Mouse (Mus musculus): ENCODE measurements around the gene Zdhhc23.

Zdhhc23 gene

DNA sequence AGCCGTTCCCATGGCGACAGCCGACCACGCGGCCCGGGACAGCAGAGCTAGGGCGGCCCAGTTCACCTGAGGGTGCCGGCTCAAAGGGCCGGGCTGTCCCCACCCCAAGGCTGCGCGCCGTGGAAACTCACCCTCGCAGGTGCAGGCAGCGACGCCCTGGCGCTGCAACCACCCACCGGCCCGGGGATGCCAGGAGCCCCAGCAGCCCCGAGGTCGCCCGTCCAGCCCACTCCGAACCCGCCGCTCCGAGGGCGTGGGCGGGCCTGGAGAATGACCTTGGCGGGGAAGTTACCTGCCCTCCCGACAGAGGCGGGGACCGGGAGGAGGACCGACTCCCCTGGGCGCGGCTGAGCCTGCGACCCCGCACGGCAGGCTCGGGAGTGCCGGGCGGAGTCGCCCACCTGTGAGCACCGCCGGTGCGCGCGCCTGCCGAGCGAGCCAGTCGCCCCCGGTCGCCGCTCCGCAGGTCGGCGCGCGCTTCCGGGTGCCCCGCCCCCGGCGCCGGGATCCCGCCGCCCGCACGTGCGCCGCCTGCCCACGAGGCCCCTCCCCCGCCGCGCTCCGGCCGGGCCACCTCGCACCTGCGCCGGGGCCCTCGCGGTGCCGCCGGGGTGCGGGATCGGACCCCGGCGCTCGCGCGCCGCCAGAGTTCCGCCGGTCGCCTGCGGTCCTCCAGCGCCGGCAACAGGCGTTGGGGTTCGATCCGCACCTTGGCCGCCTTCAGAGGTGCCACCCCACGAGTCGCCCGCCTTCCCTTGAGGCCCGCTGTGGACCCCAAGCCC, at the start of gene Zdhhc23:
Gene Zdhhc23, minus strand, starts transcription at position 464 of the 782 bp plus-strand sequence.
- peak; percentile 14 for DNase-seq (ENCODE audit: low spot score)

DNA sequence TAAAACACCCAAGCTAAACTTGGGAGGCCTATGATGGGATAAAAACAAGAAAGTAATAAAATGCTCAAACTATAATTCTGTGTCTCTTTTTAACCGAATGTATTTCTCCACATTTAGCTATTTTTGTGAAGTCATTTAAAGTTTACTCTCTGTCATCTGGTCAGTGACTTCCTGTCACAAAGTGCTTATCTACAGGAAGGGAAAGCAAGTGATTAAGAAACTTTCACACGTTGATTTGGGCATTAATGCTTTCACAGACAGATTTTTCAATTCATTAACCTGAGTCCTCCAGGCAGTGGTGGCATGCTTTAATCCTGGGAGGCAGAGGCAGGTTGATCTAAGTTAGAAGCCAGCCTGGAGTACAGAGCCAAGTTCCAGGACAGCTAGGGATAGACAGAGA, 49.7 kb upstream of the Zdhhc23 start:
- no peak for DNase-seq (ENCODE audit: low spot score)

DNA sequence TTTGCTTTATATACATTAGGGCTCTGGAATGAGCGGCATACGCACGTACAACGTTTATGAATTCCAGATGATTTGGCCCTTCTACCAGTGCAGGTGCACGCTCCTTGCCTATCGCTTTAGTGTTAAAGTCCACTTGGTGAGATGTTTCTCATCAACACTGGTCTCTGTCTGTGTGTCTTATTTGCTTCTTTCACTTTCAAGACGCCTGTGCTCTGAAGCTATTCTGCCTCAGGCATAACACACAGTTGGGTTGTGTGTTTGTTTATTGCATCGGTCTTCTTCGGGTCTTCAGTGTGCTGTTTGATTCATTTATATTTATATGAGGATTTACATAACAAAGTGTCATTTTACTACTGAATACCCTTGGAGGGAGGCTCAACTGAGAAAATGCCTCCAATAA, 47.2 kb upstream of the Zdhhc23 start:
- no peak for DNase-seq (ENCODE audit: low spot score)

DNA sequence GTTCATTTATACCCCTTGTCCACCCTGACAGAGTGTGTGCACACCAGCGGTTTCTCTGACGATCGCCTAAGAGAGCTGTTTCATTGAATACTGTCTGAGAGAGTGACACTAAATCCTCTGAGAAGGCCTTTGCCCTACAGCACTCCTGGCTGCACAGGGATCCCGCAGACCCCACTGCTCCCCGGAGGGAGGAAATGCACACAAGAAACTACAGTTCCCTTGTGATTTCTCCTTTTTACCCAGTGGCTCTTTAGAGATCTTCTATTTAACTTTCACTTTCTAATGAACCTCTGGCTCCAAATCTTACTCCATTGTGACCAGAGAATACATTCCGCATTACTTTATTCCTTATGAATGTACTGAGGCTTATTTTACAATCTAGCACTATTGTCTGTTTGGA, 46.6 kb upstream of the Zdhhc23 start:
- DNase-seq (ENCODE audit: low spot score), result no peak

DNA sequence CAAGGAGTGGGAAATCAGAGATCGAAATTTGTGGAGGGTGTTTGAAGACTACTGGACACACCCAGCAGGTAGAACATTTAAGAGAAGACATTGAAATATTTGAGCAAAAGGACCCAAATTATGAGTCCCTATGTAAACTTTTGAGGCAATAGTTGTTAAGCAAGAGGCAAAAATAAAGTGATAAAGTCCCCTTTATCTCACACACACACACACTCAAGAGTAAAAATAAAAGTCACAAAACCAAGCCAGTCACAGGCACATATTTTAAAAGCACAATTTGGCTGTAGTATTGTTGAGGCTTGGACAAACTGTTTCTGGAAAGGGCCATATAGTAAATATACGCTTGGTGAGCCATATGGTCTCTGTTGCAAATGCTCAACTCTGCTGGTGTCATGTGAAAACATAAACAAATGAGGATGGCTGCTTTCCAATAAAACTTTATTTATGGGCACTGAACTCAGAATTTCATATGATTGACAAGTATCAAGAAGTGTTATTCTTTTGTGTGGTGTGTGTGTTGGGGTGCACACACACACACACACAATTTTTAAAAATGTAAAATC, 39.5 kb upstream of the Zdhhc23 start:
- no peak for DNase-seq (ENCODE audit: low spot score)

DNA sequence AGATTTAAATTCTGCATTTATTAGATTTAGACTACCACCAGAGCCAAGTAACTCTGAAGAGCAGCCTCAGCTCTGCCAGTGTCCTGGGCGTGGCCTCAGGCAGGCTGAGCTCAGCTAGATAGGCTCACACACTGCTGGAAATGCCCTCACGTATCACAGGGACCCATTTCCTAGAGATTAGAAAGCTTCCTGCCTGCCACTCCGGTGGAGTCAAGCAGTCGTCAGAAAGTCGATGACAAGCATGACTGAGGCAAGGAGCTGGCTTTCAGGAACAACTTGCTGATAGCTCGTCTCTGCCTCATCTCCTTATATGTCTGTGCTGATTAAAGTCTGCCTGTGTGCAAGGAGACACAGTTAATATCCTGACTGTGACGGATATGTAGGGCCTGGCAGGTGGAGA, 38.8 kb upstream of the Zdhhc23 start:
- DNase-seq (ENCODE audit: low spot score), result peak; percentile 20

DNA sequence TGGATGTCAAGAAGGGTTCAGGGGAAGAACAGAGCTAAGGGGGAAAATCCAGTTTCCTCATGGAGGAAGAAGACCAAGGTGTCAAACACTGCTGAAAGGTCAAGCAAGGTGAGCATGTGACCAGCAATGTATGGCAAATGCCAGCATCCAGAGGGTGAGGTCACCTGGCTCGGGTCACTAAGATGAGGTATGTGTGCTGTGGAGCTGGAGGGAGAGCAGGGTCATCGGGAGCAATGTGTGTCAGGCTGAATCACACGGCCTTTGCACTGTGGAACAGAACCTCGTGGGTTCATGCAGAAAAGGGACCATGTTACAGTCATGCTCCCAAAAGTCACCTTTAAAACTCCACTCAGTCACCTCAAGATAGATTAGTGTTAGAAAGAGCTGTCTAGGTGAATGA, 38.1 kb upstream of the Zdhhc23 start:
- no peak for DNase-seq (ENCODE audit: low spot score)

DNA sequence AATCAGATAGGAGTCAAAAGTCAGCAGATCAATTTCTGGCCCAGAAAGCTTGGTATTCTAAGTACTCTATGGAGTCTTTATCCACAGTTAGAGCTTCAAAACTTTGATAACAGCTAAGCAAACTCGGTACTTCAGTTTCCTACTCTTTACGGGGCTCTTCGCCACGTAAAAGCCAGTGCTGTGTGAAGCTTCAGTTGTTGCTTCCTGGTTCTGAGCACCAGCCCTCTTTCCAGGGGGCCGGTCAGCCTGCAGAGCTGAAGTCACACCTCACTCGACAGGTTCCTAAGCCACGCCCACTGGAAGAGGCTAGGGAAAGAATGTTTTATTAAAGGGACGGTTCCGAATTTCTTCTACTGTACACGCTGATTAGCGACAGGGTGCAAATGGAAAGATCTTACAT, 36.6 kb upstream of the Zdhhc23 start:
- peak; percentile 18 for DNase-seq (ENCODE audit: low spot score)

DNA sequence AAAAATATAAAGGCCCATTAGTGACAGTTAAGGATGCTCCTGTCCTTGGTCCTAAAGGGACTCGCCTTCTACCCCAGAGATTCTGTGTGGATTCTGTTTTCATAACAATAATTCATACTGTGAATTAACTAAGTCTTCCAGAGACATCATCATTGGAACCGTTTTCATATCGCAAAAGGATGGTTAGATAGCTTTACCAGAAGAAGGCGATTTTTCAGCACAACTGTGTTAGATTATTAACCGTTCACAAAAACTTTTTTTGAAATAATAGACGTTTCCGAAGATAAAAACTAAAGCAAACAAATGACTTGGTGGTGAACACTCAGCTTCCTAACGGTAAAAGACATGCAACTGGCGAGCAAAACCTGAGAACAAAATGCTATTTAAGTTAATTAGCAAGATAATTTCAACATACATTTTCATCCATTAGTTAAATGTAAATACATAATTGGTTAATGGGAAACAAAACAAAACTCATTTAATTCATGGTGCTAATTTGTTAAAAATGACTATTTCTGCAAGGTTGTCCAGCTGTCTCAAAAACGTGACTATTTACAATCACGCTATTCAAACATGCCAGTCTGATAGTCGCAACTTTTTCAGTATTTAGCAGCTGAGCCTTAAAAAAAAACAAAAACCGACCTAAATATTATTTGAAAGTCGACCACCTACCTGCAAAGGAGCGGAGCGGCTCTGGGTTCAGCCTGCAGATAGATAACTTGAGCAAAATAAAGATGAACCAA, 36.0 kb upstream of the Zdhhc23 start:
- no peak for DNase-seq (ENCODE audit: low spot score)

DNA sequence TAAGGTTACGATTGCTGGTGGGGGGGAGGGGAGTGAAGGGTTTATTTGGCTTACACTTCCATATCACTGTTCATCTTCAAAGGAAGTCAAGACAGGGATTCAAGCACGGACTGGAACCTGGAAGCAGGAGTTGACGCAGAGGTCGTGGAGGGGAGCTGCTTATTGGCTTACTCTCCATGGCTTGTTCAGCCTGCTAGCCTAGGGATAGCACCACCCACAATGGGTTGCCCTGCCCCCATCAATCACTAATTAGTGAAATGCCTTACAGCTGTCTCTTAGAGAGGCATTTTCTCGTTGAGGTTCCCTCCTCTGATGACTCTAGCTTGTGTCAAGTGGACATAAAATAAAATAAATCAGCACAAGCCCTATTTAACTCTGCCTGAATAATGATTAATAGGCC, 31.4 kb upstream of the Zdhhc23 start:
- DNase-seq (ENCODE audit: low spot score), result no peak

DNA sequence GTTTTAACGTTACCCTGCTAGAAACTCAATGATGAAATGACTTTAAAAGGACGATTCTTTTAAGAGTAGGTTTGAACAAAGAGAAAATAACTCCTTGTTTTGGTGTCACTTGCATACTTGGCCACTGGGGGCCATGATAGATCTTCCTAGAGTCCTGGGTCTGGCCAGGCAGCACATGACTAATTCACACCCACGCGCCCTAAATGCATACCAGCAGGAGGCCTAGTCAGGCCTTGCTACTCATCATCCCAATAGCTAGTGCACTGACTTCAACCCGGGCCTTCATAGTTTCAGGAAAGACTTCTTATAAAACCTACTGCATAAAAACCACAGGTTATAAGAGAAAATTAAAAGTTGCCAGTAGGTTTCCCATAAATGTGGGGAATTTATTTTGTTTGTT, 22.5 kb upstream of the Zdhhc23 start:
- DNase-seq (ENCODE audit: low spot score), result no peak

DNA sequence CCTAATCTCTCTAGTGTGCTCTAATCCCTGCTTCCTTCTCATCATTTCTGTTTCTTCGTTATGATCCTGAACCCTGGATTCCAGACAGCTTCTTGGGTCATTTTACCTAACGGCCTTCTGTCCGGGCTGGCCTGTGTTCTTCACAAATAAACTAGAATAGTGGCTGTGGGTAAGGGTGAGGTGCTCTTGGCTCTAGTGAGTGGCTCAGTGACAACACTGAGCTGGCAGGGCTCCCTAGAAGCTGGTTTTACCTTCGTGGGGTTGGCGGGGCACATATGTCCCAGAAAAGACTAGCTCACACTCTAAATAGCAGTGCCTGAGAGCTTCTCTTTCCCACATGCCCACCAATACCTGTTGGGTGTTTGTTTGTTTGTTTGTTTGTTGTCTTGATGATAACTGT, 19.9 kb upstream of the Zdhhc23 start:
- DNase-seq (ENCODE audit: low spot score), result no peak

DNA sequence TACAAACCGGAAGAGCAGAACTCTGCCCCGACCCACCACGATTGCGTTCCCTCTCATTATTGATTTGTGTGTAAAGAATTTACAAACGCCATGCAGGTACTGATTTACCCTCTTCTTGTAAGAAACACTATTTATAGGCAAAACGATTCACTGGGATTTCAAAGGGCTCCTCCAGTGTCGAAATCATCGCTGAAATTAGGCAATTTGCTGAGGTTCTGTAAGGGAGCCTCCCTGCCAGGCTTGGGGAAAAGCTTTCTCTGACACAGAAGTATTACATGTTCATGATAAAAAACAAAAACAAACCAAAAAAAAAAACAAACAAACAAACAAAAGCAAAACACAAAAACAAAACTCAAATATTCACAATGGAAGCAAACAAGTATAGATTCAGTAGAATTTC, 19.5 kb upstream of the Zdhhc23 start:
- no peak for DNase-seq (ENCODE audit: low spot score)

DNA sequence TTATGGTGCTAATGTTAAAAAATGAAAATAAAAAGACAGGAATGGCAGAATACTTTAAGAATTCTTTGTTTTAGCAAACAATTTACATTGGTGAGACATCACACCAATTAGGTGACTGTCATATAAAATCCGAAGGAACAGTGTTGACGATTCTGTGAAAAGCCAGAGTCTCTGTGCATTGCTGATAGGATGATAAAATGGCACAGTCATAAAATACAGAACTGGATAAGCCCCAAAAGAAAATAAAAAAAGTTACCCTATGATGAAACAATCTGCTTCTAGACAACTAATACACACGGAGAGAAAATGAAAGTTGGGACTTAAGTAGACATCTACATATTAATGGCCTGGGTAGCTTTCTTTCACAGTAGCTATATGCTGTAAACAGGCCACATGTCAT, 15.0 kb upstream of the Zdhhc23 start:
- no peak for DNase-seq (ENCODE audit: low spot score)

DNA sequence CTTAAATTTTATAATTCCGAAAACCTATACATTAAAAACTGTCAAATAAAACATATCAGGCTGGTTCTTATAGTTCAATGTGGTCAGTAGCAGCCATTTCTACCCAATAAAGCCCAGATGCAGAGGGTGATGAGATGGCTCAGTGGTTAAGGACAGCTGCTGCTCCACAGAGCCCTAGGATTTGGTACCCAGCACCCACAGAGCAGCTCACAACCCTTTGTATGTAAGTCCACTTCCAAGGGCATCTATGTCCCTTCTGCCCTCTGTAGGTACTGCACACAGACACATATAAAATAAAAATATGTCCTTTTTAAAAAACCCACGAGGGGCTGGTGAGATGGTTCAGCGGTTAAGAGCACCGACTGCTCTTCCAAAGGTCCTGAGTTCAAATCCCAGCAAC, 6.7 kb upstream of the Zdhhc23 start:
- DNase-seq (ENCODE audit: low spot score), result no peak

DNA sequence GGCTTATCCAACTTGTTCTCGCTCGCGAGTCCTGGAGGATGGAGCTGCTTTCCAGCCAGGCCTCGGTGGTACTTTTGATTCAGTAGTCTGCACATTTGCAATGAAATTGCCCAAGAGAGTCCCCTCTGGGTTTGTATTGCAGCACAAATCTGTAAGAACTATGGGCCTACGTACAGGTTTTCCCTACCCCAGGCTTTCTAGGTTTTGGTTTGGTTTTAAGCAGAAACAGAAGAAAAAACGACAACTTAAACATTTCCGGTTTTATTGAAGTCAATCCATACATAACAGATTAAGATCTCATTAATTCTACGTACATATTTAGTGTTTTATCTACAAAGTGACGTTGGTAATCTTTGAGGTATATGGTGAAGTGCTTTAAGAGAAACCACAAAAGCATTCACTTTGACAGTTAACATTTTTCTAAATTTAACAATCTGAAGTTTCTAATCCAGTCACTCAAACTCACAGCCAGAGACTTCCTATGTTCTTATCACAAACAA, 569 bp upstream of the Zdhhc23 start:
- DNase-seq (ENCODE audit: low spot score), result no peak

DNA sequence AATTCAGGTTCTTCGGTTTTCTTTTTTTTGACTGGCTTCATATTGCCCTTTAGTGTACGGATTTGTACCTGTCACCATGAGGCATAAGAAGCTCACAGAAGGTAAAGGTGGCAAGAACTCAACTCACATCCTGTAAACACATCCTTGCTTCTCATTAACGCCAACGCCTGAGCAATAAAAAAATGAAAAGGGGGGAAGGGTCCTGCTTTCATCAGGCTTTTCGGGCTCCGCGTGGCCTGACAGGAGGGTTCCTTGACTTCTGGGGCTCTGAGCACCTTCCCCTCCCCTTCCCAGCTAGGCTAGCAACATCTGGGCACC, 622 bp downstream of the Zdhhc23 start:
- DNase-seq (ENCODE audit: low spot score), result no peak

DNA sequence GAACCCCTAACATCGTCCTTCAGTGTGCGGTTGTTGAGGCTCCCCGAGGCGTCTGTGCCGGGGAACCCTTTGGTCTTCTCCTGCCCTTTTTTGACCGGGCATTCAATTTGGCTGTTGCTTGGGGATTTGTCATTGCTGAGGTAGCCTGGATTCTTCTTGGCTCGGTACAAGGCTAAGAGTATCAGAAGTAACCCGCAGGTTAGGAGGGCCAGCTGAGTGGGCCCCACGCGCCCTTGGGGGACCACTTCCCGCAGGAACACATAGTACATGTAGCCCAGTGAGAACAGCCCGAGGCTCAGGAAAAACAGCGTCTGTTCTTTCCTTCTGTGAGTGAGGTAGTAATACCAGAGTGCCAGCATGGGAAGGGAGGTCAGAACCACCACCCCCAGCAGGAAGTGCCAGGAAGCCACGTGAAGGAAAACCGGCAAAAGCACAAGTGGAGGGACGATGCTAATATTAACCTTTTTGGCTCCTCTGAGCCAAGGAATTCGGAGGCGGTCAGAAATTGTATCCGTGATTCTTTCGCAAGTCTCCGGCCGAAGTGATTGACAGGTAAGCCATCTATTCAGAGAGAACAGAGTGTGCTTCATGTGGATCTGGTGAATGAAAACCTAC, 5.9 kb downstream of the Zdhhc23 start:
- DNase-seq (ENCODE audit: low spot score), result no peak

DNA sequence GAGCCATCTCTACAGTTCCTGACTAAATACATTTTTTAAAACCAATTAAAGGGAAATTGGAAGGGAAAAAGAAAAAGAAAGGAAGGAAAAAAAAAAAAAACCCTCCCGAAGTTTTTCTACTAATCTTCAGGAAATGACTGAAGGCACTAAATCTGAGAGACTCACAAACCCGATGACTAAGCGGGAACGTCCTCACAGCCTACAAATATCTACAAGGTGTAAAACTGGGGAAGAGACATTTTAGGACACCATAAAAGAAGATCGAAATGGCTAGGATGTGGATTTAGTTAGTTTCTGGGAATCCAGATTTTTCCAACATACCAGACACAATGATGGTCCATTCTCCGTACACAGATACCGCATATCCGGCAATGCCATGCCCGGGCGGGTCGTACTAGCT, 6.4 kb downstream of the Zdhhc23 start:
- DNase-seq (ENCODE audit: low spot score), result no peak

DNA sequence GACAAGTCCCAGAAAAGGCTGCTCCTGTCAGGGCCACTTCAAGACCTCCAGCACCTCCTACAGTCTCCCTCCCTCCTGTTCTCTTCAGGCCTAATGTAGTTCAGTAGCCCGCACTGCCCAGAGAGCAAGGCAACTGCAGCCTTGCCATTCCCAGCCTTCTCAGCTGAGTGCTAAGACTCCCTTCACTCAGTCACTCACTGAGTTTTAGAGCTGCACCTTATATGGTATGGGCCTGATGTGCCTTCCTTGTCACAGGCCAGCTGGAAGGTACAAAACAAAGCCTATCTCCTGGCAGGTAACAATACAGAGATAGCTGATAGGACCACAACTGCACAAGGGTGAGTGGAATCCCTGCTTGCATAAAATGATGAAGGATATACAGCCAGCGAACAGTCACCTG, 7.2 kb downstream of the Zdhhc23 start:
- no peak for DNase-seq (ENCODE audit: low spot score)

DNA sequence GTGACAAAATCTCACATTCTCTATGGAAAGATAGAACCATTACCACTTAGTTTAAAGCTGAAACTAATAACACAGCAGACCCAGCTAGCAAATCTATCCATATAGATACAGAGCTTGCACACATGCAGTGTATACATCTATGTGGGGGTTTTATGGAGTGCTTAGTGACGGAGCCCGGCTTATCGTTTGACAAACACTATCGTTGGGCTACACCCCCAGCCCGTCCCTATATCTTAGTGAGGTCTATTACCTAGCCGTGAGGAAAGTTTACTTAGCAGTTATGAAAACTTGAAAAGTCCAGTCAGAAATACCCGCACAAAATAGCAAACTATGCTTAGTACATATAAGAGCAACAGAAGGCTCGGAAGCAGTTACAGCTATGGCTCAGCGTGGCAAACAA, 7.8 kb downstream of the Zdhhc23 start:
- DNase-seq (ENCODE audit: low spot score), result no peak

DNA sequence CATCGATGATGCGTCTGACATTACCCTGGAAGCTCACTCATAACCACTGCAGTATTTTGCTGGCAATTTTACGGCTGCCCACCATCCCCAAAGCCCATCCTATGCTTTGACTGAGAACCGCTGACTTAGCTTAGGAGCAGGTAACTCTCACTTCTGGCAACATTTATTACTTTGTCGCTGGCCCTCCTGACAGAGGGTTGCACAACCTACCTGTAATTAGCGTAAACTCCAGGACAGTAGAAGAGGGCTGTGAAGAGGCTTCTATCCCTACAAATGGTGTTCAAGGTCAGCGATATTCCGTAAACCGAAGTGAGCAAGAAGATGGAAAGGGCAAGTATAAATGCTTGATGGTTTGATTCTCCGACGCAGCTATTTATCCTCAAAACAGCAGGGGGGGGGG, 8.4 kb downstream of the Zdhhc23 start:
- DNase-seq (ENCODE audit: low spot score), result no peak

DNA sequence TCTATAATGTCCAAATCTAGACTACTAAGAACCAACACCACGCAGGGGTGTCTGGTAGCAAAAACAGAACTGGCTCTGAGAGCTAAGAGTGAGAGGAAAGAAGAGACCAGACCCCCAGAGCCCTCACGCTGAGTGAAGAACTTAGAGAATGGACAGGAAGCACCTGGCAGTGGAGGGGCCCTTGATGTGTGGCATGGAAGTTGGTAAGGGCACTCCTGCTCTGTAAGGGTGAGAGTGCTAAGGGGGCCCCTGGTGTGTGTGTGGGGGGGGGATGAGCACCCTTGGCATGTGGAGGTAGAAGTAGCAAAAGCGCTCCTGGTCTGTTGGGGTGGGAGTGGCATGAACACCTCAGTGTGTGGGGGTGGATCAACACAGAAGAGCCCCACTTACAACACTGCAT, 9.2 kb downstream of the Zdhhc23 start:
- no peak for DNase-seq (ENCODE audit: low spot score)

Data from spleen, adult 12 weeks (tissue).